ENCODE assay signal across 7 mouse cellular contexts in genomic region chr17:27361362-27361761, GRCm38 (mm10).
DNase-seq lines count a peak whose midpoint lies in the region; ATAC-seq and TF ChIP-seq lines count a peak whose summit lies in the region.

No protein-coding gene starts in this region.

- no peaks in the 10 kb centered on the region for H3K4me1 ChIP-seq in ES-Bruce4 (ENCODE audit: control insufficient read depth, insufficient read depth, low read length)

- peak overlapping the region; percentile 5; the same call in 1 of the 2 replicates for H3K4me3 ChIP-seq in ES-Bruce4 (ENCODE audit: low read depth, low read length)

- no peak overlapping the region for H3K9ac ChIP-seq in ES-Bruce4 (ENCODE audit: low read depth, poor library complexity, severe bottlenecking)

- TF ChIP-seq POLR2A in ES-Bruce4 (IDR thresholded peaks at IDR 0.05; ENCODE audit: insufficient read depth, low read length) = no peak

- TF ChIP-seq CTCF in ES-Bruce4 (IDR thresholded peaks at IDR 0.05; ENCODE audit: low read depth, low read length) = no peak

- peak; percentile 14 for DNase-seq in layer of hippocampus, adult 11-12 months (ENCODE audit: low spot score)
- DNase-seq in layer of hippocampus, adult 9-10 months (ENCODE audit: low spot score) = no peak
- peak; percentile 58 for DNase-seq in ZHBTc4 (ENCODE audit: low read depth, low spot score)
- peak; percentile 22 for DNase-seq in thymus, postnatal 4 days
- no peak for DNase-seq in right cerebral cortex, postnatal 25 days

- peaks cover 3% of the 10 kb centered on the region for H3K9me3 ChIP-seq in ES-Bruce4 (replicated peaks; ENCODE audit: control insufficient read depth, insufficient read depth, low read length, poor library complexity, severe bottlenecking)

- TF ChIP-seq EP300 in ES-Bruce4 (IDR thresholded peaks at IDR 0.05; ENCODE audit: insufficient read depth, low read depth, low read length) = no peak

- peak; percentile 23 for ATAC-seq in inflammation-experienced regulatory T-cells, adult 6 months

- no peaks in the 10 kb centered on the region for H3K36me3 ChIP-seq in ES-Bruce4 (ENCODE audit: control insufficient read depth, insufficient read depth, low read length, poor library complexity, severe bottlenecking)

- H3K27me3 ChIP-seq in ES-Bruce4 (ENCODE audit: control insufficient read depth, insufficient read depth, low read length, poor library complexity, severe bottlenecking) = no peaks in the 10 kb centered on the region

- H3K27ac ChIP-seq in ES-Bruce4 (ENCODE audit: insufficient read depth, low read length) = no peak overlapping the region

Comparison
In these comparisons a context has a peak if more than half of its experiments do, and no peak if none do; other contexts are left out.
1. DNase-seq: peak in layer of hippocampus, adult 11-12 months (single experiment), ZHBTc4 (single experiment) and thymus, postnatal 4 days (single experiment); none in layer of hippocampus, adult 9-10 months (single experiment) and right cerebral cortex, postnatal 25 days (single experiment).